Mouse (Mus musculus) CH12.LX (cell line): ENCODE results near the gene Syt1. TPM values are rescaled to one million over a fixed set of nuclear protein-coding genes. Genes with fewer than 3 reads are reported as not detected.

Experiments
- DNase-seq: peaks from one replicate; pipeline ENCODE4 v3.0.0-alpha.2; 2013; ENCODE audit errors: extremely low read depth
- H3K27ac ChIP-seq: 2 replicates; pipeline ENCODE4 v1.5.1; 2012; ENCODE audit warnings: low read depth, mild to moderate bottlenecking, control low read depth, moderate library complexity; ENCODE audit not compliant: insufficient read depth
- H3K27me3 ChIP-seq: replicated peaks from 2 replicates; pipeline ENCODE3; 2012; ENCODE audit warnings: inconsistent platforms
- H3K36me3 ChIP-seq, 2 experiments: replicated peaks in 1 of 2; 2 replicates each; pipeline versions ENCODE3 to v1.6.1; 2012; ENCODE audit warnings: inconsistent platforms in 1 of 2, low read length in 1 of 2, mild to moderate bottlenecking in 1 of 2, mixed read lengths in 1 of 2, moderate library complexity in 1 of 2; ENCODE audit not compliant: control insufficient read depth in 1 of 2, insufficient read depth in 1 of 2
- H3K4me1 ChIP-seq, 2 experiments: 2 replicates each; pipeline ENCODE4 v1.6.1; 2012; ENCODE audit warnings: inconsistent platforms in 1 of 2, moderate library complexity in 1 of 2; ENCODE audit not compliant: insufficient read depth in 2 of 2, control insufficient read depth in 1 of 2
- H3K4me2 ChIP-seq: 2 replicates; pipeline ENCODE4 v1.6.1; 2012; ENCODE audit warnings: low read depth, mild to moderate bottlenecking, control low read depth; ENCODE audit not compliant: poor library complexity, insufficient read depth, severe bottlenecking
- H3K4me3 ChIP-seq, 3 experiments: fragments of 150-350 bp in 1 of 3; sonication (generic) in 1 of 3; replicated peaks in 1 of 3; 2 replicates each; pipeline versions ENCODE3 to v1.5.1; 2011 to 2012; ENCODE audit warnings: low read depth in 2 of 3, low read length in 2 of 3, mild to moderate bottlenecking in 2 of 3, moderate library complexity in 2 of 3, control low read depth in 1 of 3, improper control_type of control experiment in 1 of 3, inconsistent platforms in 1 of 3, mixed read lengths in 1 of 3; ENCODE audit not compliant: poor library complexity in 1 of 3
- H3K79me2 ChIP-seq: replicated peaks from 2 replicates; pipeline ENCODE4 v1.6.1; 2012; ENCODE audit warnings: mild to moderate bottlenecking, moderate library complexity; ENCODE audit not compliant: control insufficient read depth, poor library complexity, insufficient read depth, severe bottlenecking; ENCODE audit errors: extremely low read depth
- H3K9ac ChIP-seq: 2 replicates; pipeline ENCODE4 v1.6.1; 2012; ENCODE audit warnings: low read depth, mild to moderate bottlenecking, control low read depth, moderate library complexity; ENCODE audit not compliant: insufficient read depth
- H3K9me3 ChIP-seq: replicated peaks from 2 replicates; pipeline ENCODE3; 2012; ENCODE audit warnings: low read length, inconsistent platforms, mixed read lengths
- BHLHE40 ChIP-seq: IDR thresholded peaks from 2 replicates; pipeline ENCODE4 v1.6.1; 2011; ENCODE audit warnings: mild to moderate bottlenecking, low read depth, low read length, improper control_type of control experiment
- CHD2 ChIP-seq: IDR thresholded peaks from 2 replicates; pipeline ENCODE4 v1.6.1; 2011; ENCODE audit warnings: low read length, improper control_type of control experiment
- CTCF ChIP-seq, 2 experiments: IDR thresholded peaks in 1 of 2; conservative IDR thresholded peaks in 1 of 2; 2 replicates each; pipeline ENCODE4 v1.5.1; 2011 to 2012; ENCODE audit warnings: low read depth in 2 of 2, low read length in 2 of 2, improper control_type of control experiment in 1 of 2, inconsistent platforms in 1 of 2, mild to moderate bottlenecking in 1 of 2, moderate library complexity in 1 of 2
- ELF1 ChIP-seq: IDR thresholded peaks from 2 replicates; pipeline ENCODE4 v1.6.1; 2014; ENCODE audit warnings: low read depth, mild to moderate bottlenecking, inconsistent platforms, low read length, improper control_type of control experiment
- EP300 ChIP-seq: IDR thresholded peaks from 2 replicates; pipeline ENCODE4 v1.6.1; 2011; ENCODE audit warnings: low read length, improper control_type of control experiment
- GABPA ChIP-seq: IDR thresholded peaks from 2 replicates; pipeline ENCODE4 v1.6.1; 2012; ENCODE audit warnings: low read depth, low read length, improper control_type of control experiment, inconsistent platforms; ENCODE audit not compliant: insufficient replicate concordance
- HCFC1 ChIP-seq: IDR thresholded peaks from 2 replicates; pipeline ENCODE4 v1.6.1; 2012; ENCODE audit warnings: low read depth, mild to moderate bottlenecking, inconsistent platforms, low read length, improper control_type of control experiment
- IRF4 ChIP-seq: IDR thresholded peaks from 2 replicates; pipeline ENCODE4 v1.6.1; 2014; ENCODE audit warnings: low read depth, mild to moderate bottlenecking, inconsistent platforms, low read length, improper control_type of control experiment
- JUN ChIP-seq: IDR thresholded peaks from 2 replicates; pipeline ENCODE4 v1.6.1; 2011; ENCODE audit warnings: low read depth, mild to moderate bottlenecking, low read length, improper control_type of control experiment, moderate library complexity; ENCODE audit not compliant: insufficient read depth
- JUND ChIP-seq: conservative IDR thresholded peaks from 2 replicates; pipeline ENCODE4 v1.6.1; 2011; ENCODE audit warnings: low read depth, low read length, improper control_type of control experiment
- MAFK ChIP-seq: IDR thresholded peaks from 2 replicates; pipeline ENCODE4 v1.6.1; 2011; ENCODE audit warnings: low read length, improper control_type of control experiment; ENCODE audit not compliant: insufficient replicate concordance
- MAX ChIP-seq: IDR thresholded peaks from 2 replicates; pipeline ENCODE4 v1.6.1; 2011; ENCODE audit warnings: low read length, improper control_type of control experiment
- MAZ ChIP-seq: IDR thresholded peaks from 2 replicates; pipeline ENCODE4 v1.6.1; 2012; ENCODE audit warnings: low read depth, mild to moderate bottlenecking, inconsistent platforms, low read length, improper control_type of control experiment, moderate library complexity
- MEF2A ChIP-seq: IDR thresholded peaks from 2 replicates; pipeline ENCODE4 v1.6.1; 2014; ENCODE audit warnings: low read depth, mild to moderate bottlenecking, inconsistent platforms, low read length, improper control_type of control experiment, borderline replicate concordance
- MXI1 ChIP-seq: IDR thresholded peaks from 2 replicates; pipeline ENCODE4 v1.6.1; 2011; ENCODE audit warnings: mild to moderate bottlenecking, low read depth, low read length, improper control_type of control experiment
- MYC ChIP-seq: IDR thresholded peaks from 2 replicates; pipeline ENCODE4 v1.6.1; 2011; ENCODE audit warnings: low read depth, mild to moderate bottlenecking, improper control_type of control experiment, low read length
- NELFE ChIP-seq: IDR thresholded peaks from 2 replicates; pipeline ENCODE4 v1.6.1; 2011; ENCODE audit warnings: low read depth, low read length, improper control_type of control experiment
- NRF1 ChIP-seq: IDR thresholded peaks from 2 replicates; pipeline ENCODE4 v1.6.1; 2014; ENCODE audit warnings: low read depth, mild to moderate bottlenecking, inconsistent platforms, low read length, improper control_type of control experiment, moderate library complexity
- PAX5 ChIP-seq: IDR thresholded peaks from 2 replicates; pipeline ENCODE4 v1.6.1; 2012; ENCODE audit warnings: low read length, inconsistent platforms, mixed read lengths
- POLR2A ChIP-seq: IDR thresholded peaks from 2 replicates; pipeline ENCODE4 v1.6.1; 2011; ENCODE audit warnings: low read depth, mild to moderate bottlenecking, improper control_type of control experiment, low read length
- RAD21 ChIP-seq: IDR thresholded peaks from 2 replicates; pipeline ENCODE4 v1.6.1; 2011; ENCODE audit warnings: low read depth, mild to moderate bottlenecking, low read length, improper control_type of control experiment, moderate library complexity
- RCOR1 ChIP-seq: conservative IDR thresholded peaks from 2 replicates; pipeline ENCODE4 v1.6.1; 2012; ENCODE audit warnings: low read depth, mild to moderate bottlenecking, inconsistent platforms, low read length, improper control_type of control experiment
- SIN3A ChIP-seq: IDR thresholded peaks from 2 replicates; pipeline ENCODE4 v1.6.1; 2012; ENCODE audit warnings: low read length, improper control_type of control experiment, inconsistent platforms
- SMC3 ChIP-seq: IDR thresholded peaks from 2 replicates; pipeline ENCODE4 v1.6.1; 2011; ENCODE audit warnings: low read depth, low read length, improper control_type of control experiment
- TCF12 ChIP-seq: IDR thresholded peaks from 2 replicates; pipeline ENCODE4 v1.6.1; 2014; ENCODE audit warnings: low read depth, mild to moderate bottlenecking, inconsistent platforms, low read length, improper control_type of control experiment
- UBTF ChIP-seq: IDR thresholded peaks from 2 replicates; pipeline ENCODE4 v1.6.1; 2012; ENCODE audit warnings: low read depth, mild to moderate bottlenecking, inconsistent platforms, low read length, improper control_type of control experiment, moderate library complexity
- USF2 ChIP-seq: conservative IDR thresholded peaks from 2 replicates; pipeline ENCODE4 v1.6.1; 2011; ENCODE audit warnings: low read depth, low read length, improper control_type of control experiment
- ZC3H11A ChIP-seq: IDR thresholded peaks from 2 replicates; pipeline ENCODE4 v1.6.1; 2012; ENCODE audit warnings: low read depth, mild to moderate bottlenecking, inconsistent platforms, low read length, improper control_type of control experiment
- ZKSCAN1 ChIP-seq: IDR thresholded peaks from 2 replicates; pipeline ENCODE4 v1.6.1; 2012; ENCODE audit warnings: low read depth, inconsistent platforms, low read length, improper control_type of control experiment, borderline replicate concordance
- ZNF384 ChIP-seq: IDR thresholded peaks from 2 replicates; pipeline ENCODE4 v1.6.1; 2012; ENCODE audit warnings: low read depth, low read length, improper control_type of control experiment, inconsistent platforms
- dilution Hi-C: fragments of 300-500 bp; cut with MboI; formaldehyde crosslinking; loops from 2 replicates; pipeline ENCODE4 v1.14.3; 2020; ENCODE audit warnings: low sequenced_read_pairs; ENCODE audit not compliant: extremely low pct_unique_long_range_greater_than_20kb, extremely low pct_ligation_motif_present
- in situ Hi-C: fragments of 300-500 bp; cut with MboI; formaldehyde crosslinking; loops from 3 replicates; pipeline ENCODE4 v1.14.3; 2019; ENCODE audit warnings: low sequenced_read_pairs, low pct_ligation_motif_present, low pct_unique_long_range_greater_than_20kb, mixed read lengths
- polyA plus RNA-seq: library from polyadenylated mRNA; unstranded; fragments of >175 nt; gene quantifications from 2 replicates; pipeline ENCODE4 v1.2.1, GENCODE M21; 2012; ENCODE audit warnings: low read depth; ENCODE audit not compliant: insufficient read length
- total RNA-seq, 2 experiments: library from RNA; depleted of rRNA; stranded (reverse); fragments of 300-350 nt in 1 of 2; fragments of >200 nt in 1 of 2; gene quantifications; 2 replicates each; pipeline ENCODE4 v1.2.3; 2012 to 2014

The Syt1 gene
- total and polyA plus RNA-seq, 3 experiments: not detected

- DNase-seq: no peak
- H3K9ac ChIP-seq: no peak overlapping the region
- in situ Hi-C loops: no loop called here
- dilution Hi-C loops: no loop called here
- H3K27ac ChIP-seq: no peak overlapping the region
- no peaks in the 10 kb centered on the region for H3K36me3 ChIP-seq
- H3K9me3 ChIP-seq: no peaks in the 10 kb centered on the region
- H3K27me3 ChIP-seq: no peaks in the 10 kb centered on the region
- no peak overlapping the region for H3K4me3 ChIP-seq
- H3K4me2 ChIP-seq: no peak overlapping the region
- no peak for TF ChIP-seq ZKSCAN1
- TF ChIP-seq RAD21: no peak
- no peak for TF ChIP-seq SMC3
- TF ChIP-seq NRF1: no peak
- TF ChIP-seq EP300: no peak
- no peak for TF ChIP-seq ELF1
- no peak for TF ChIP-seq ZNF384
- no peak for TF ChIP-seq CHD2
- TF ChIP-seq TCF12: no peak
- no peak for TF ChIP-seq NELFE
- no peak for TF ChIP-seq MEF2A
- no peak for TF ChIP-seq HCFC1
- no peak for TF ChIP-seq USF2
- TF ChIP-seq MAZ: no peak
- TF ChIP-seq MYC: no peak
- no peak for TF ChIP-seq MAX
- TF ChIP-seq UBTF: no peak
- no peak for TF ChIP-seq POLR2A
- TF ChIP-seq MXI1: no peak
- H3K4me1 ChIP-seq: no peaks in the 10 kb centered on the region
- no peaks in the 10 kb centered on the region for H3K79me2 ChIP-seq
These were observed 375.2 kb downstream of the Syt1 start for GRCm38 (mm10) chr10:108635616-108636015.

GRCm38 (mm10) chr10:108630841-108631240 lies 379.9 kb downstream of the Syt1 start:
- no peak overlapping the region for H3K27ac ChIP-seq
- DNase-seq: no peak
- no peak overlapping the region for H3K4me3 ChIP-seq
- dilution Hi-C loops (no loop called here), in situ Hi-C loops (no loop called here)
- H3K4me1 ChIP-seq: peaks cover 0 to 5% of the 10 kb centered on the region in 2 experiments; a peak in 1 of 4 replicates
- H3K9ac ChIP-seq: no peak overlapping the region
- H3K9me3 ChIP-seq: no peaks in the 10 kb centered on the region
- H3K27me3 ChIP-seq: no peaks in the 10 kb centered on the region
- no peaks in the 10 kb centered on the region for H3K36me3 ChIP-seq
- H3K4me2 ChIP-seq: no peak overlapping the region
- H3K79me2 ChIP-seq: no peaks in the 10 kb centered on the region
- TF ChIP-seq MAFK (no peak), BHLHE40 (no peak), MAX (no peak), MXI1 (no peak), JUND (no peak), SIN3A (no peak), CTCF (conservative IDR thresholded peaks at IDR 0.05 in 1 of 2, IDR thresholded peaks at IDR 0.05 in 1 of 2; ENCODE audit: low read depth in 2 of 2, low read length in 2 of 2) (no peak), TCF12 (no peak), RAD21 (no peak), PAX5 (no peak), SMC3 (no peak), JUN (no peak), GABPA (no peak), IRF4 (no peak), ZKSCAN1 (no peak), NELFE (no peak), ZC3H11A (no peak), RCOR1 (no peak), ZNF384 (no peak), CHD2 (no peak)
